Comparison of ENCODE assay signal across 14 mouse cellular contexts in the genomic region with DNA sequence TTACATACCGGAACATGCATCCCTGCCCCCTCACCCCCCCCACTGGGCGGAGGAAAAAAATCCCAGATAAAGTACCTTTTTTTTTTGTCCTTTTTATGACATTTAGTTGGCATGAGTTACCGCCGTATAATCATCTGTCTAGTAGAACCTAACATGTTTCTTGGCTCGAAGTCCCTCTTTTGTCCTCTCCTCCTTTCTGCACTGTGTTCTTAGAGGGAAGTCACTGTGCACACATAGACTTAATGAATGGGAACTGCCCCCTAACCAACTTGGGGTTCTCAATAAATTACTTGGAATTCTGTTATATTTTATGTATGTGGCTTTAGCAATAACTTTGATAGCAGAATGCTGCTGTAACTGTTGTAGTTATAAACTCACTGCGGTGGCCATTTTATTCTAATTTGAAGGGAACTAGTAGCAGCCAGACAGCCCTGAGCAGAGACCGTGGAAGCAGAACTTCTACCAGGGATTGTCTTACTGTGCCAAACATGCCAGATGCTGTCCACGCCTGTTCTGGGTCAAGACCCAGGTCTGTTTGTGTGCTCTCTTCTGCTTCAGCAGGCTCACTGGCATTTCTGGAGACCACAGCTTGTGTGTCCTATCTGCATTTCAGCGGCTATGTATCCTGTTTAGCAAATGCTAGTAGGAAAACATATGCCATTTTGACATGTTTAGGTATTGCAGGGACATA.
DNase-seq lines count a peak whose midpoint lies in the region; ATAC-seq lines count a peak whose summit lies in the region.
"Had no signal": no experiment of that assay in that cellular context is flagged by ENCODE, and none has a peak within 500 bp of the region (broad histone marks: within the 10 kb centered on the region; RNA-seq: fewer than 3 reads in every experiment).

No protein-coding gene starts in this region.

- no peaks in the 10 kb centered on the region for H3K9me3 ChIP-seq in hindbrain, embryonic 15.5 days
- no peaks in the 10 kb centered on the region for H3K9me3 ChIP-seq in hindbrain, embryonic 10.5 days
- no peaks in the 10 kb centered on the region for H3K9me3 ChIP-seq in kidney, embryonic 14.5 days (ENCODE audit: control insufficient read depth, low read length)
- H3K9me3 ChIP-seq: heart, embryonic 12.5 days; limb, embryonic 13.5 days; stomach, embryonic 15.5 days had no signal

- WGBS in hindbrain, embryonic 15.5 days = 76% methylated on average over 9 of the region's 9 CpGs
- 88% methylated on average over 9 of the region's 9 CpGs for WGBS in hindbrain, embryonic 10.5 days
- WGBS in kidney, embryonic 14.5 days = 50% methylated on average over 9 of the region's 9 CpGs

- peaks cover 12% of the 10 kb centered on the region for H3K4me1 ChIP-seq in hindbrain, embryonic 15.5 days (replicated peaks)
- no peaks in the 10 kb centered on the region for H3K4me1 ChIP-seq in hindbrain, embryonic 10.5 days (replicated peaks)
- H3K4me1 ChIP-seq in kidney, embryonic 14.5 days (ENCODE audit: control insufficient read depth, insufficient read depth, low read length) = peaks cover 11% of the 10 kb centered on the region; the same call in 1 of the 2 replicates
- H3K4me1 ChIP-seq: heart, embryonic 12.5 days; megakaryocyte, embryonic 14.5 days; stomach, embryonic 15.5 days had no signal

- H3K27ac ChIP-seq in hindbrain, embryonic 15.5 days (replicated peaks) = peak overlapping the region; percentile 55
- H3K27ac ChIP-seq in hindbrain, embryonic 10.5 days = no peak overlapping the region
- no peak overlapping the region; the same call in 1 of the 2 replicates for H3K27ac ChIP-seq in kidney, embryonic 14.5 days (ENCODE audit: low read depth, low read length)
- H3K27ac ChIP-seq: limb, embryonic 13.5 days; stomach, embryonic 15.5 days had no signal

- DNase-seq in hindbrain, embryonic 10.5 days (ENCODE audit: low spot score) = no peak
- peak; percentile 79 for DNase-seq in brain, adult 2 months (ENCODE audit: low read depth, low spot score)
- peak; percentile 75 for DNase-seq in cerebellum, adult 9-11 months
- DNase-seq in urinary bladder, postnatal 4 days (ENCODE audit: low spot score in 2 of 2) = no peak
- DNase-seq in gastrocnemius, adult 8-10 months (ENCODE audit: low spot score in 2 of 2) = no peak
- DNase-seq: gastrocnemius, postnatal 10 days; lung, adult 18-20 months; thymus, postnatal 36 days had no signal

- H3K27me3 ChIP-seq in hindbrain, embryonic 15.5 days = no peaks in the 10 kb centered on the region
- no peaks in the 10 kb centered on the region for H3K27me3 ChIP-seq in hindbrain, embryonic 10.5 days (ENCODE audit: insufficient read depth, poor library complexity, severe bottlenecking)
- no peaks in the 10 kb centered on the region for H3K27me3 ChIP-seq in kidney, embryonic 14.5 days (ENCODE audit: control insufficient read depth, insufficient read depth, low read length)
- H3K27me3 ChIP-seq: heart, embryonic 12.5 days; limb, embryonic 13.5 days; megakaryocyte, embryonic 14.5 days; stomach, embryonic 15.5 days had no signal

- no peak overlapping the region for H3K9ac ChIP-seq in hindbrain, embryonic 15.5 days
- H3K9ac ChIP-seq in kidney, embryonic 14.5 days (ENCODE audit: low read depth, low read length) = no peak overlapping the region
- H3K9ac ChIP-seq: heart, embryonic 12.5 days; limb, embryonic 13.5 days; stomach, embryonic 15.5 days had no signal

- no peak overlapping the region for H3K4me3 ChIP-seq in hindbrain, embryonic 15.5 days
- no peak overlapping the region for H3K4me3 ChIP-seq in hindbrain, embryonic 10.5 days
- no peak overlapping the region for H3K4me3 ChIP-seq in kidney, embryonic 14.5 days (ENCODE audit: low read length)
- H3K4me3 ChIP-seq: heart, embryonic 12.5 days; limb, embryonic 13.5 days; megakaryocyte, embryonic 14.5 days; stomach, embryonic 15.5 days had no signal

- no peak overlapping the region for H3K4me2 ChIP-seq in hindbrain, embryonic 15.5 days
- no peak overlapping the region for H3K4me2 ChIP-seq in kidney, embryonic 14.5 days (replicated peaks; ENCODE audit: low read depth, low read length)
- H3K4me2 ChIP-seq: heart, embryonic 12.5 days; limb, embryonic 13.5 days; stomach, embryonic 15.5 days had no signal

- H3K36me3 ChIP-seq in hindbrain, embryonic 15.5 days = no peaks in the 10 kb centered on the region
- H3K36me3 ChIP-seq in hindbrain, embryonic 10.5 days = no peaks in the 10 kb centered on the region
- no peaks in the 10 kb centered on the region for H3K36me3 ChIP-seq in kidney, embryonic 14.5 days (ENCODE audit: control insufficient read depth, insufficient read depth, low read length)
- H3K36me3 ChIP-seq: heart, embryonic 12.5 days; limb, embryonic 13.5 days; stomach, embryonic 15.5 days had no signal

- ATAC-seq in hindbrain, embryonic 15.5 days (ENCODE audit: low FRiP score, low read depth) = 0 out of 2 replicates have a peak, but pooled peaks have one; percentile 39
- ATAC-seq in kidney, embryonic 14.5 days (ENCODE audit: low FRiP score, low TSS enrichment) = peak; percentile 84

Comparison
In these comparisons a context has a peak if more than half of its experiments do, and no peak if none do; other contexts are left out.
1. DNase-seq: peak in brain, adult 2 months (single experiment) and cerebellum, adult 9-11 months (single experiment); none in hindbrain, embryonic 10.5 days (single experiment), urinary bladder, postnatal 4 days (0 of 2) and gastrocnemius, adult 8-10 months (0 of 2).